Mouse (Mus musculus) forebrain, embryonic 14.5 days (tissue): ENCODE measurements around the gene Pnkp. TPM values are rescaled to one million over a fixed set of nuclear protein-coding genes. Genes with fewer than 3 reads are reported as not detected.

Experiments used
- ATAC-seq: fragments of 200-750 bp; cut with Nextera tagmentation; 2 replicates; pipeline ENCODE4 v1.8.0; 2017; ENCODE audit warnings: mild to moderate bottlenecking, moderate library complexity
- DNase-seq: peaks from one replicate; pipeline ENCODE4 v3.0.0-alpha.2; 2015; ENCODE audit warnings: low spot score
- H3K27ac ChIP-seq: fragments of 300-500 bp; sonication (generic); 2 replicates; pipeline ENCODE4 v1.5.1; 2014; ENCODE audit warnings: low read depth, mild to moderate bottlenecking, control low read depth, low read length, moderate library complexity
- H3K27me3 ChIP-seq: fragments of 300-500 bp; sonication (generic); replicated peaks from 2 replicates; pipeline ENCODE4 v1.6.1; 2014; ENCODE audit warnings: low read length, control low read depth, mixed read lengths; ENCODE audit not compliant: control insufficient read depth, insufficient read depth
- H3K36me3 ChIP-seq: fragments of 300-500 bp; sonication (generic); 2 replicates; pipeline ENCODE4 v1.6.1; 2014; ENCODE audit warnings: low read length, control low read depth; ENCODE audit not compliant: control insufficient read depth, insufficient read depth
- H3K4me1 ChIP-seq: fragments of 300-500 bp; sonication (generic); 2 replicates; pipeline ENCODE4 v1.6.1; 2014; ENCODE audit warnings: antibody characterized with exemption, low read length, control low read depth; ENCODE audit not compliant: control insufficient read depth, insufficient read depth
- H3K4me2 ChIP-seq: fragments of 300-500 bp; sonication (generic); 2 replicates; pipeline ENCODE4 v1.6.1; 2014; ENCODE audit warnings: mild to moderate bottlenecking, control low read depth, low read length
- H3K4me3 ChIP-seq: fragments of 300-500 bp; sonication (generic); 2 replicates; pipeline ENCODE4 v1.5.1; 2014; ENCODE audit warnings: low read depth, low read length, control low read depth
- H3K9ac ChIP-seq: fragments of 300-500 bp; sonication (generic); 2 replicates; pipeline ENCODE4 v1.6.1; 2014; ENCODE audit warnings: mild to moderate bottlenecking, low read length, control low read depth, moderate library complexity
- H3K9me3 ChIP-seq: fragments of 300-500 bp; sonication (generic); replicated peaks from 2 replicates; pipeline ENCODE4 v1.6.1; 2016; ENCODE audit warnings: low read length, control low read depth, mixed read lengths; ENCODE audit not compliant: control insufficient read depth
- WGBS: fragments of 180-500 bp; shearing (Covaris S2); extraction: QIAGEN DNeasy Blood & Tissue Kit; methylation state at CpG from one replicate; pipeline ENCODE4 v1.1.7; 2014; 5-methylcytosine and 5-hydroxymethylcytosine counted together
- microRNA counts: library from miRNA; unstranded; fragments of <30 nt; microRNA quantifications from one replicate; lab custom pipeline; 2016
- microRNA-seq: library from miRNA; unstranded; fragments of <30 nt; microRNA quantifications from one replicate; pipeline ENCODE4, GENCODE M21; 2016
- polyA plus RNA-seq: library from polyadenylated mRNA; unstranded; fragments of >200 nt; fragmentation: Nextera tagmentation; extraction: Ambion mirVana; gene quantifications from 2 replicates; pipeline ENCODE4 v1.2.1, GENCODE M21; 2014

Gene Pnkp
- polyA plus RNA-seq, 1 experiment from 2014 or later: 31.7 TPM

GRCm38 (mm10) chr7:44908706-44909476 lies 52.0 kb downstream of the Pnkp start:
- H3K4me1 ChIP-seq: no peaks in the 10 kb centered on the region
- no peak for ATAC-seq
- 92% methylated on average over 15 of the region's 15 CpGs for WGBS
- no peaks in the 10 kb centered on the region for H3K9me3 ChIP-seq
- H3K27me3 ChIP-seq: no peaks in the 10 kb centered on the region
- H3K4me2 ChIP-seq: no peak overlapping the region
- DNase-seq: no peak
- no peak overlapping the region for H3K9ac ChIP-seq
- H3K27ac ChIP-seq: no peak overlapping the region
- peaks cover 98% of the 10 kb centered on the region for H3K36me3 ChIP-seq
- H3K4me3 ChIP-seq: no peak overlapping the region

MicroRNA genes within 50 kb of the gene (microRNA counts, 519-probe panel; counts per million panel counts)
- microRNA mmu-miR-707 (lab: Ali Mortazavi, UCI): not detected

Small RNAs within 50 kb of the gene (microRNA-seq; reads per million reads assigned to microRNA genes)
- not detected for gene Mir707

Other genes starting within 250 kb of the Pnkp start
- 0.74 and 1.1 TPM in 2 replicates for gene Myh14, start 186.3 kb upstream of the Pnkp start, polyA plus RNA-seq
- gene Izumo2, start 148.4 kb upstream of the Pnkp start, polyA plus RNA-seq: not detected in 2 replicates
- 32.0 and 33.5 TPM in 2 replicates for gene Vrk3, start 108.7 kb upstream of the Pnkp start, polyA plus RNA-seq
- gene Zfp473, start 106.1 kb upstream of the Pnkp start, polyA plus RNA-seq: 1.2 and 1.3 TPM in 2 replicates
- gene Nup62, start 41.1 kb upstream of the Pnkp start, polyA plus RNA-seq: 40.4 and 43.6 TPM in 2 replicates
- gene Il4i1, start 40.8 kb upstream of the Pnkp start, polyA plus RNA-seq: 1.0 and 1.2 TPM in 2 replicates
- 4.2 and 4.7 TPM in 2 replicates for gene Atf5, start 40.5 kb upstream of the Pnkp start, polyA plus RNA-seq
- 70.4 and 75.4 TPM in 2 replicates for gene Akt1s1, start 8.1 kb upstream of the Pnkp start, polyA plus RNA-seq
- 79.6 and 105 TPM in 2 replicates for gene Tbc1d17, start 8.1 kb upstream of the Pnkp start, polyA plus RNA-seq
- 447 and 458 TPM in 2 replicates for gene Ptov1, start 12.6 kb downstream of the Pnkp start, polyA plus RNA-seq
- gene Med25, start 35.6 kb downstream of the Pnkp start, polyA plus RNA-seq: 75.4 and 94.0 TPM in 2 replicates
- gene Fuz, start 38.9 kb downstream of the Pnkp start, polyA plus RNA-seq: 18.2 and 18.3 TPM in 2 replicates
- 85.6 and 99.3 TPM in 2 replicates for gene Ap2a1, start 72.4 kb downstream of the Pnkp start, polyA plus RNA-seq
- not detected in 2 replicates for gene Tsks, start 86.1 kb downstream of the Pnkp start, polyA plus RNA-seq
- gene Cpt1c, start 117.7 kb downstream of the Pnkp start, polyA plus RNA-seq: 37.3 and 41.0 TPM in 2 replicates
- gene Prmt1, start 129.4 kb downstream of the Pnkp start, polyA plus RNA-seq: 241 and 274 TPM in 2 replicates
- gene Irf3, start 140.5 kb downstream of the Pnkp start, polyA plus RNA-seq: 52.7 and 60.6 TPM in 2 replicates
- 20.0 and 23.4 TPM in 2 replicates for gene Bcl2l12, start 141.6 kb downstream of the Pnkp start, polyA plus RNA-seq
- 40.5 and 47.8 TPM in 2 replicates for gene Scaf1, start 159.2 kb downstream of the Pnkp start, polyA plus RNA-seq
- 11.4 and 14.7 TPM in 2 replicates for gene Rras, start 160.8 kb downstream of the Pnkp start, polyA plus RNA-seq
- 13.6 and 16.0 TPM in 2 replicates for gene Prr12, start 195.7 kb downstream of the Pnkp start, polyA plus RNA-seq
- 70.4 and 71.8 TPM in 2 replicates for gene Nosip, start 205.3 kb downstream of the Pnkp start, polyA plus RNA-seq
- gene Prrg2, start 205.5 kb downstream of the Pnkp start, polyA plus RNA-seq: 12.0 and 13.4 TPM in 2 replicates
- 67.4 and 73.9 TPM in 2 replicates for gene Rcn3, start 235.1 kb downstream of the Pnkp start, polyA plus RNA-seq
- 20.3 and 26.9 TPM in 2 replicates for gene Fcgrt, start 246.7 kb downstream of the Pnkp start, polyA plus RNA-seq